Mouse (Mus musculus) R1 (cell line): Measurements from ENCODE around the gene Iffo2.

Experiments
- DNase-seq: peaks from one replicate; pipeline ENCODE4 v3.0.0-alpha.2; 2018; ENCODE audit warnings: low read depth, low spot score

Iffo2 gene

DNA sequence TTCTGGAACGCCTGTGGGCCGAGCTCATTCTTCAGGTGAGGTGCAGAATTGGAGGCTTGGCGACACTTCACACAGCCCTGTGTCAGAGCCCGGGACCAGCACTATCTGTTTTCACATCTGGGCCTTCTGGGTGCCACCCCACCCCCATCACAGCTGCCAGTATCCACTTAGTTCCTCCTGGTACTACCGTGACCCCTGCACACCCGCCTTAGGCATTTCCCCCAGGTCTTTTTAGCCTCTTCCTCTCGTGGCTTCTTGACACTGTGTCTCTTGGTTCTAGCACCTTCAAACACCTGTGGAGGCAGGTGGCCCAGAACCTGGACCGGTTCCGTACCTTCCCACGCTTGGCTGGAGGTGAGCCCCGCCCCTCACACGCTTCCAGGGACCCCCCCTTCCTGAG is 110.0 kb downstream of the Iffo2 start:
- DNase-seq = no peak

DNA sequence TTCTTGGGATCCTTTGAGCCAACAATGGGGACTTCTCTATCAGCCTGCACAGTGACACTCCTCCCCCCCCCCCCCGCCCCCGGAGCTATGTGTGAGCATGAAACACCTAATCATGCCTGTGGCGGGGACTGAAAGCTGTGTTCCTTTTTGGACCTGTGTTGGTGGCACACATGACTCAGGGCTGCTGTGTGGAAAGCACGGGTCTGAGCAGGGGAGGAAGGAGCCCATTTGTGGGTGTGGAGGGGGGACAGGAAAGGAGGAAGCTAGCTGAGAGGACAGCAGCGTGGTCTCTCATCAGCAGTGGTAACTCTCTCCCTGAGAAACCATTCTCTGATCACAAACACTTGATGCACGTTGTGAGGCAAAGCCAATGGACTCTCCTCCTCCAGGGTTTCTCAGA is 110.4 kb downstream of the Iffo2 start:
- no peak for DNase-seq

DNA sequence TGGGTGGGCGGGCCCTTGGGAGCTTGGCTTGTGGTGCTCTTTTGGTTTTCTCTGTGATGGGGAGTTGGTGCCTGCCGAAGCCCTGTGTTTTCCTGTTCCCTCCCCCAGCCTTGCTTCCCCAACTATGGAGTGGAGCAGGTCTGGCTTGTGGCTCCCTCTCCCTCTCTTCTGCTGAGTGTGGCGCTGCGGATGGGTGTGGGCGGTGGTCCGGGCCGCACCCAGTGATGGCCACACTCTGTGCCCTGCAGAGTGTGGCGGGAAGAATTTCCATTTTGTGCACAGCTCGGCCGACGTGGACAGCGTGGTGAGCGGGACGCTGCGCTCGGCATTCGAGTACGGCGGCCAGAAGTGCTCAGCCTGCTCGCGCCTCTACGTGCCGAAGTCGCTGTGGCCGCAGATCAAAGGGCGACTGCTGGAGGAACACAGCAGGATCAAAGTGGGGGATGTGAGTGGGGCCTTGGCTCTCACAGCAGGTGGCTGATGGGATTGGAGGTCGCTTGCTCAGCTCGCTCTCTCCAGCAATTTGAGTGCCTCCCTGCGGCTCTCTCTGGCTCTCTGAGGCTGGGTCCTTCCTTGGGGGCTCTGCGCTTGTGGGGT is 111.6 kb downstream of the Iffo2 start:
- DNase-seq = peak; percentile 85

DNA sequence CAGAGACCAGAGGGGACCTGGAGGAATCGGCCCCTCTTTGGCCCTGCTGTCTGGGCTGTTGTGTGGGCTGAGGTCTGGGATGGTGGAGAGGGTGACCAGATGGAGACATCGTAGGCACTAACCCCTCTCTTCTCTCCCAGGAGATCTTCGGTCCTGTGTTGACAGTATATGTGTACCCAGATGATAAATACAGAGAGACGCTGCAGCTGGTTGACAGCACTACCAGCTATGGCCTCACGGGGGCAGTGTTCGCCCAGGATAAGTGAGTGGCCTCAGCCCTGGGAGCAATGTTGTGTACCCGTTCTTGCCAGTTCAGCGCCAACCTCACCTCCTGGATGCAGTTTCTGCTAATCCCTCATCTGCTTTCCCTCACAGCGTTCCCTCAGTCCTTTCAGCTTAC is 113.6 kb downstream of the Iffo2 start:
- peak; percentile 73 for DNase-seq

DNA sequence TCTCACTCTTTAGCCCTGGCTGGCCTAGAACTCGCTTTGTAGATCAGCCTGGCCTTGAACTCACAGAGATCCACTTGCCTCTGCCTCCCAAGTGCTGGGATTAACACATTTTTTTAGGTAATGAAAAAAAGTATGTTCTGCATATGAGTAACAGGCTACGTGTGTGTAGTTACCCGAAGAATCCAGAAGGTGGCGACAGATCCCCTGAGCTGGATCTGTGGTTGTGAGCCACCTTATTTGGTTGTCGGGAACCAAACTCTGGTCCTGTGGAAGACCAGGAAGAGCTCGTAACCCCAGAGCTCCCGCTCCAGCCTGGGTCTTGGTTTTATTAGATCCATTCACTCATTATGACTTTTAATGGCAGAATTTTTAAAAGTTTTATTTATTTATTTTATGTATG is 116.6 kb downstream of the Iffo2 start:
- peak; percentile 79 for DNase-seq

DNA sequence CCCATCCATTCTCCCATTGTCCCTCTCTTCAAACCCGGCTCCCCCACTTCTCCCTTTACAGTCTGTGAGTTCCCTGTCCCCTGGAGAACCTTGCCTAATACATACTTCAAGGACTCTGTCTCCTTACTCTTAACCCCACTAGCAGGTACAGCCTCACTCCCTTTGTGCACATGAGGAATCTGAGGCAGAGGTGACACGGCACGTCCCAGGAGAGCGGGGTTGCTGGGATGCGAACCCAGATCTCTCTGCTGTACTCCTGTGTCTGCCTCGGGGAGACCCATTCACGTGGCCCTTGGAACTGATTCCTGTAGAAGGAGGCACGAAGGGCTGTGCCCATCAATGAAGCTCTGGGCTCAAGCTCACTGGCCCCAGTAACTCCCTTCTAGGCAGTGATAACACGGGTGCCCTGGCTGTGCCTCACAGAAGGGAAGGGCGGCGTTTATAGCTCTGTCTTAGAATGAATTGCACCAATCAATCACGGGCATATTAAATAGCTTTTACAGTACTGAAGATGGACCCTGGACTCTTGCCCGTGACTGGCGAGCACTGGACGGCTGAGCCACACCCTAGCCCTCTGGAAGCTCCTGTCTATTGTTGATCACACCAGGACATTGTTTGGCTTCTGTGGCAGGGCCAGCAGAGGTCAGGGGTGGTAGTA is 119.9 kb downstream of the Iffo2 start:
- DNase-seq = no peak

GRCm38 (mm10) chr4:139650907-139651306 is 120.6 kb downstream of the Iffo2 start:
- DNase-seq = no peak

DNA sequence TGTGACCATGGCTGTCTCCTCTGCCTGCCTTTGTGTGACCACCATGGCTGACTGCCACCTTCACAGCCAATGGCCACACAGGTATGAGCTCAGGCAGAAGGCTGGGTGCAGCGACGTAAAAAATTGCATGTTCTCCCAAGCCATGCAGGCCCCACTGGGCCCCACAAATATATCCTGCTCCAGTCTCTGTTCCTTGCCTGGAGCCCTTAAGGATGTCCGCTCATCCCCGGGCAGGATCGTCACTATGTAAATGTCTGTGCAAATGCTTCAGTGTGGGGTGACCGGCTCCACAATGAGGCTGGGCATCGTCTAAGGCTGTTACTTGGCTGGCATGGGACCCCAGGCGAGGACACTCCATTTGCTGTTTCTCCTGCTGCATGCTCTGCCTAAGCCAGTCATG is 122.9 kb downstream of the Iffo2 start, which contains the start of gene Tas1r2:
Gene Tas1r2, plus strand, starts transcription at position 301 of the 400 bp plus-strand sequence.
- no peak for DNase-seq

GRCm38 (mm10) chr4:139661897-139662296 is 131.5 kb downstream of the Iffo2 start:
- DNase-seq = no peak

- DNase-seq = no peak
Measured at GRCm38 (mm10) chr4:139667632-139668031, 137.3 kb downstream of the Iffo2 start.

GRCm38 (mm10) chr4:139669847-139670246 is 139.5 kb downstream of the Iffo2 start:
- DNase-seq = peak; percentile 81
